Mouse (Mus musculus): ENCODE measurements around the gene Ror1. TPM values are rescaled to one million over a fixed set of nuclear protein-coding genes. Genes with fewer than 3 reads are reported as not detected.

The Ror1 gene
- polyA plus RNA-seq, 1 experiment from 2014 or later, result 1.5 TPM

GRCm38 (mm10) chr4:100351797-100352290 is 256.3 kb downstream of the Ror1 start:
- Histone ChIP-seq H3K9me3 (ENCODE audit: control insufficient read depth, low read length) (peaks cover 5% of the 10 kb centered on the region; the same call in 1 of the 2 replicates), H3K4me1 (ENCODE audit: control insufficient read depth, insufficient read depth, low read depth, low read length) (no peaks in the 10 kb centered on the region), H3K9ac (ENCODE audit: low read depth, low read length) (no peak overlapping the region), H3K36me3 (ENCODE audit: control insufficient read depth, insufficient read depth, low read length) (no peaks in the 10 kb centered on the region), H3K27ac (ENCODE audit: low read depth, low read length) (no peak overlapping the region), H3K27me3 (replicated peaks; ENCODE audit: control insufficient read depth, insufficient read depth, low read length) (no peaks in the 10 kb centered on the region), H3K4me2 (ENCODE audit: low read length) (no peak overlapping the region), H3K4me3 (ENCODE audit: low read length) (no peak overlapping the region)
- no peak for ATAC-seq

DNA sequence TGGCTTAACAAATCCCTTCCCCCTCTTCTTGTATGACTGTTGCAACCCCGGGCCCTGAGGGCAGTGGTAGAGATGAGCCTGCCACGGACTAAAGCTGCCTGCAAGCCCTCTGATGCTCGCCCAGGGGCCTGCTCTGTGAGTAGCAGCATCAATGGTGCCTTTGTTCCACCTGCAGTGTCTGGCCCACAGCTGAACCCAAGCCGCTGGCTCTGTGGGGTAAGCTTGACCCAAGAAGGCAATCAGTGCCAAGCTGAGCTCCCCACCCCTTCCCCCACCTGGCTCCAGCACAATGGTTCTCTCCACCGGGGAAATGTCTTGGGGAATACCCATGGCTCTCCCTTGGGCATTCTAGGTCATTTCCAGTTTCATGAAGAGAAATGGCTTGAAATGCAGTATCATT is 260.0 kb downstream of the Ror1 start:
- Histone ChIP-seq H3K36me3 (ENCODE audit: control insufficient read depth, insufficient read depth, low read length) (no peaks in the 10 kb centered on the region), H3K9ac (ENCODE audit: low read depth, low read length) (no peak overlapping the region), H3K9me3 (ENCODE audit: control insufficient read depth, low read length) (peaks cover 5% of the 10 kb centered on the region; the same call in 1 of the 2 replicates), H3K27ac (ENCODE audit: low read depth, low read length) (no peak overlapping the region), H3K27me3 (replicated peaks; ENCODE audit: control insufficient read depth, insufficient read depth, low read length) (no peaks in the 10 kb centered on the region), H3K4me2 (ENCODE audit: low read length) (no peak overlapping the region), H3K4me1 (ENCODE audit: control insufficient read depth, insufficient read depth, low read depth, low read length) (no peaks in the 10 kb centered on the region), H3K4me3 (ENCODE audit: low read length) (no peak overlapping the region)
- 33% methylated on average over 5 of the region's 5 CpGs for WGBS
- no peak for ATAC-seq

DNA sequence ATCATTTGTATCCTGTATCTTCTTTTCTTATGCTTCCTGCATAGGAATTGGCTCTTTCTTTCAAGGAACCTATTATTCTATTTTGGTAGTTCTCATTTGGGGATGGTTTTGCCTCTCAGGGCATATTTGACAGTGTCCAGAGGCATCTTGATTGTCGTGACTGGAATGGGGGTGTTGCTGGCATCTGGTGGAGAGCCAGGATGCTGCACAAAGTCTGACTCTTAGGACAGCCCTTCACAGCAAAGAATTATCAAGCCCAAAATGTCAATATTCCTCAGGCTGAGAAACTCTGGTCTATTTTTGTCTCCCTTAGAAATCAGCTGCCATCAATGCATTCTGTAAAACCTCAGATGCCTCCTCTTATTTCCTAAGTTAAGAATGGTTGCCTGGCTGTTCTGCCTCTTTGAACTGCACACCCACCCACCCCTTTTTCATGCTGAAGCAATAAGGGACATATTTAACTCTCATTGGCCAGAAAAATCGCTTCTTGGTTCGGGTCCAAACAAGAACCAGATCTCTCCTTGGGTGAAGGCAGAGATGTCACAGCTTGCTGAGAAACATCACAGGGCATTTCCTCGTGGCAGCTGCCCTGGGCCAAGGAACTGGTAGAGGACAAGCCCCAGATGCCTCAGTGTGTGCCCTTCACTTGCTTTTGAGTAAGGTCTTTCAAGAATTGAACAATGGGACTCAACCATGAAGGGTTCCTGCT is 262.4 kb downstream of the Ror1 start:
- Histone ChIP-seq H3K4me2 (ENCODE audit: low read length) (no peak overlapping the region), H3K4me1 (ENCODE audit: control insufficient read depth, insufficient read depth, low read depth, low read length) (no peaks in the 10 kb centered on the region), H3K27ac (ENCODE audit: low read depth, low read length) (no peak overlapping the region), H3K27me3 (replicated peaks; ENCODE audit: control insufficient read depth, insufficient read depth, low read length) (no peaks in the 10 kb centered on the region), H3K4me3 (ENCODE audit: low read length) (no peak overlapping the region), H3K9ac (ENCODE audit: low read depth, low read length) (no peak overlapping the region), H3K36me3 (ENCODE audit: control insufficient read depth, insufficient read depth, low read length) (no peaks in the 10 kb centered on the region), H3K9me3 (ENCODE audit: control insufficient read depth, low read length) (no peaks in the 10 kb centered on the region)
- ATAC-seq, result no peak
- WGBS, result 76% methylated on average over 4 of the region's 4 CpGs

DNA sequence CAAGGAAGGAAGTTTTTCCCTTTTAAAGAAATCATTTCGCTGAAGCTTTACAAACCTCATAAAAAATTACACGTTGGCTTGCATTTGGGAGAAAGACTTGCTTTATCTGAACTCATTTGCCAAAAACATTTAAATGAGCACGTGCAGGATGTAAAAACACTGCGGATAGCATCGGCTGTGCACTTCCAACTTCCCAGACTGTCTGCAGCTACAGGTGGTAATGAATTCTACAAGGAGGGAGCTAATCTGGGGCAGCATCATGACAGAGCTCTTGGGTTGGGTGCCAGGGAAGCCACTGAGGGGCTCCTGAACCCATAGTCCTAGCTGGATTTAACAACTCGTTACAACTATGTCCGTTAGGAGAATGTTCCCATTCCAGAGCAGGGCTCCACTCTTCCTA is 268.1 kb downstream of the Ror1 start:
- Histone ChIP-seq H3K9ac (ENCODE audit: low read depth, low read length) (no peak overlapping the region), H3K27me3 (replicated peaks; ENCODE audit: control insufficient read depth, insufficient read depth, low read length) (no peaks in the 10 kb centered on the region), H3K36me3 (ENCODE audit: control insufficient read depth, insufficient read depth, low read length) (no peaks in the 10 kb centered on the region), H3K4me2 (ENCODE audit: low read length) (no peak overlapping the region), H3K4me1 (ENCODE audit: control insufficient read depth, insufficient read depth, low read depth, low read length) (no peaks in the 10 kb centered on the region), H3K9me3 (ENCODE audit: control insufficient read depth, low read length) (no peaks in the 10 kb centered on the region), H3K4me3 (ENCODE audit: low read length) (no peak overlapping the region), H3K27ac (ENCODE audit: low read depth, low read length) (no peak overlapping the region)
- WGBS, result 91% methylated on average over 7 of the region's 7 CpGs
- ATAC-seq, result no peak

DNA sequence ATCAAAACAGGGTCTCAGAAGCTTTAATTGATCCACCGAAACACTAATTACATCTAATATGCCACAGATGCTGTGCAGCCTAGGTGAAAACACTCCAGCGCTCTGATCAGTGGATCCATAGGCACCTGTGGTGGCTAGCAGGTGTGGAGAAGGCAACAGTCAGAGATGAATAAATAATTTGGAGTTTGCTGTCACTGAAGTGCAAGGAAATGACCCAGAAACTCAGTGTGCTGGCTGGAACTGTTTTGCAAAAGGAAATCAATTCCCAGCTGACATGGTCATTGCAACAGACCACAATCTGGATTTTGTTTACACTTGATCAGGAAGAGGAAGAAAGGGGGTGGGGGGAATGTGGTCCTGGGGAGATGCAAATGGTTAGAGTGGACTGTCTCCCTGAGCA is 273.1 kb downstream of the Ror1 start:
- H3K4me1 ChIP-seq (ENCODE audit: control insufficient read depth, insufficient read depth, low read depth, low read length), result no peaks in the 10 kb centered on the region; the same call in 1 of the 2 replicates
- WGBS, result 91% methylated on average over 2 of the region's 2 CpGs

GRCm38 (mm10) chr4:100369541-100370174 is 274.1 kb downstream of the Ror1 start:
- H3K36me3 ChIP-seq (ENCODE audit: control insufficient read depth, insufficient read depth, low read length), result no peaks in the 10 kb centered on the region
- no peaks in the 10 kb centered on the region for H3K27me3 ChIP-seq (replicated peaks; ENCODE audit: control insufficient read depth, insufficient read depth, low read length)
- H3K4me2 ChIP-seq (ENCODE audit: low read length), result no peak overlapping the region
- no peak overlapping the region for H3K9ac ChIP-seq (ENCODE audit: low read depth, low read length)
- H3K9me3 ChIP-seq (ENCODE audit: control insufficient read depth, low read length), result no peaks in the 10 kb centered on the region
- no peak for ATAC-seq
- 86% methylated on average over 7 of the region's 7 CpGs for WGBS
- no peak overlapping the region for H3K4me3 ChIP-seq (ENCODE audit: low read length)
- H3K27ac ChIP-seq (ENCODE audit: low read depth, low read length), result no peak overlapping the region
- H3K4me1 ChIP-seq (ENCODE audit: control insufficient read depth, insufficient read depth, low read depth, low read length), result no peaks in the 10 kb centered on the region; the same call in 1 of the 2 replicates

More for the DNA sequence above, 273.1 kb downstream of the Ror1 start:
- ATAC-seq, result no peak
- Histone ChIP-seq H3K4me3 (ENCODE audit: low read length) (no peak overlapping the region), H3K27me3 (replicated peaks; ENCODE audit: control insufficient read depth, insufficient read depth, low read length) (no peaks in the 10 kb centered on the region), H3K9me3 (ENCODE audit: control insufficient read depth, low read length) (no peaks in the 10 kb centered on the region), H3K27ac (ENCODE audit: low read depth, low read length) (no peak overlapping the region), H3K36me3 (ENCODE audit: control insufficient read depth, insufficient read depth, low read length) (no peaks in the 10 kb centered on the region), H3K9ac (ENCODE audit: low read depth, low read length) (no peak overlapping the region), H3K4me2 (ENCODE audit: low read length) (no peak overlapping the region)

- no peak overlapping the region for H3K4me3 ChIP-seq (ENCODE audit: low read length)
- ATAC-seq, result no peak
- H3K4me1 ChIP-seq (ENCODE audit: control insufficient read depth, insufficient read depth, low read depth, low read length), result no peaks in the 10 kb centered on the region; the same call in 1 of the 2 replicates
- H3K4me2 ChIP-seq (ENCODE audit: low read length), result no peak overlapping the region
- H3K27me3 ChIP-seq (replicated peaks; ENCODE audit: control insufficient read depth, insufficient read depth, low read length), result no peaks in the 10 kb centered on the region
- H3K9me3 ChIP-seq (ENCODE audit: control insufficient read depth, low read length), result no peaks in the 10 kb centered on the region
- no peak overlapping the region for H3K9ac ChIP-seq (ENCODE audit: low read depth, low read length)
- no peak overlapping the region for H3K27ac ChIP-seq (ENCODE audit: low read depth, low read length)
- H3K36me3 ChIP-seq (ENCODE audit: control insufficient read depth, insufficient read depth, low read length), result no peaks in the 10 kb centered on the region
- WGBS, result 53% methylated on average over 11 of the region's 11 CpGs
Observed at GRCm38 (mm10) chr4:100372806-100373205, 277.2 kb downstream of the Ror1 start.

GRCm38 (mm10) chr4:100373780-100374179 is 278.2 kb downstream of the Ror1 start:
- Histone ChIP-seq H3K4me1 (ENCODE audit: control insufficient read depth, insufficient read depth, low read depth, low read length) (no peaks in the 10 kb centered on the region; the same call in 1 of the 2 replicates), H3K9ac (ENCODE audit: low read depth, low read length) (no peak overlapping the region), H3K4me3 (ENCODE audit: low read length) (no peak overlapping the region), H3K36me3 (ENCODE audit: control insufficient read depth, insufficient read depth, low read length) (no peaks in the 10 kb centered on the region), H3K4me2 (ENCODE audit: low read length) (no peak overlapping the region), H3K27ac (ENCODE audit: low read depth, low read length) (no peak overlapping the region), H3K27me3 (replicated peaks; ENCODE audit: control insufficient read depth, insufficient read depth, low read length) (no peaks in the 10 kb centered on the region), H3K9me3 (ENCODE audit: control insufficient read depth, low read length) (no peaks in the 10 kb centered on the region)
- 85% methylated on average over 4 of the region's 4 CpGs for WGBS
- no peak for ATAC-seq

- Histone ChIP-seq H3K9me3 (ENCODE audit: control insufficient read depth, low read length) (no peaks in the 10 kb centered on the region), H3K4me2 (ENCODE audit: low read length) (no peak overlapping the region), H3K4me3 (ENCODE audit: low read length) (no peak overlapping the region), H3K27me3 (replicated peaks; ENCODE audit: control insufficient read depth, insufficient read depth, low read length) (no peaks in the 10 kb centered on the region), H3K27ac (ENCODE audit: low read depth, low read length) (no peak overlapping the region), H3K4me1 (ENCODE audit: control insufficient read depth, insufficient read depth, low read depth, low read length) (no peaks in the 10 kb centered on the region; the same call in 1 of the 2 replicates), H3K36me3 (ENCODE audit: control insufficient read depth, insufficient read depth, low read length) (no peaks in the 10 kb centered on the region), H3K9ac (ENCODE audit: low read depth, low read length) (no peak overlapping the region)
- WGBS, result 63% methylated on average over 5 of the region's 5 CpGs
- ATAC-seq, result 0 out of 2 replicates have a peak, but pooled peaks have one; percentile 37
Observed at GRCm38 (mm10) chr4:100375286-100375685, 279.7 kb downstream of the Ror1 start.

Data from hindbrain, embryonic 16.5 days (tissue).